Mouse (Mus musculus) effector memory CD4-positive, alpha-beta T cell, adult 7 months (primary cell): ENCODE results near the gene Gm11554. TPM values are rescaled to one million over a fixed set of nuclear protein-coding genes. Genes with fewer than 3 reads are reported as not detected.

ENCODE experiments used
- polyA plus RNA-seq: library from polyadenylated mRNA; unstranded; fragments of 100-300 nt; shearing (Covaris generic); gene quantifications from one replicate; pipeline ENCODE4 v1.2.1, GENCODE M21; 2017

The Gm11554 gene
- polyA plus RNA-seq, result not detected

GRCm38 (mm10) chr11:99804346-99804745 lies at the start of gene Gm11554:
Gm11554 (minus strand) TSS chr11:99804446.

GRCm38 (mm10) chr11:99851508-99851907 lies 47.3 kb upstream of the Gm11554 start, which contains the start of gene Krtap4-16:
Krtap4-16 (minus strand) TSS chr11:99851608.

DNA sequence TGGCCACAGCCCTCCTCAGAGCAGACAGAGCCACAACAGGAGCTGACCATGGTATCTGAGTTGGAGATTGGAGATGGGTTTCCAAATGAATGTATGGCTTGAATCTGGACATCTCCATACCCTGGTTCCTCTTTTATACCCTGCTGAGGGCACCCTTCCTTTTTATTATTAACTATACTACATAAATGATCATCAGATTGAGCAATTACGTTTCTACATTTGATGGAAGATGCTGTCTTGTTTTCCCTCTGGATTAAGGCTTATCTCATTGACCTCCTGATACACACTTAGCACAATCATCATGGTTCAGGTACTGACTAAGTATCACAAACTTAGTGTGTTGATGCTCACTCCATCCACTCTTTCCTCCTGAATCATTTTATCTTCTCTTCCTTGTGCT lies 33.7 kb upstream of the Gm11554 start, which contains the start of gene 2300003K06Rik:
Gene 2300003K06Rik (minus strand): TSS at position 101 of the 400 bp plus-strand sequence.

GRCm38 (mm10) chr11:99815566-99815965 lies 11.3 kb upstream of the Gm11554 start, which contains the start of gene Gm11564:
Gm11564 (minus strand) TSS chr11:99815666.

GRCm38 (mm10) chr11:99809792-99810191 lies 5.5 kb upstream of the Gm11554 start, which contains the start of gene Krtap4-13:
Krtap4-13 (minus strand) TSS chr11:99809892.

DNA sequence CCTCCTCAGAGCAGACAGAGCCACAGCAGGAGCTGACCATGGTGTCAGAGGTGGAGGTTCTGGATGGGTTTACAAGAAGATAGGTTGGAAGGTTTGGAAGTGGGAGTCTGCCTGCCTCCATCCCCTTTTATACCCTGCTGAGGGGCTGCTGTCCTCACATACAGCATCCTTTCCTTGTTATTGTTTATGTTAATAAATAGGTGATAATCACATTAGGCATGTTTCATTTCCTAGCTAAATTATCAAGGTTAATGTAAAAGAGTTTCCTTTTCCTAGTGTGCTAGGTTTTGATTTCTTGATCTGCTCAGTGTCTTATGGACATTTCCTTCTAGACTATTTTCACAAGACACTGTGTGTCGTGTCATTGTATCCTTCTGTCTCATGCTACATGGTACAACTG lies 5.4 kb downstream of the Gm11554 start, which contains the start of gene Gm11569:
Gene Gm11569 (minus strand): TSS at position 101 of the 400 bp plus-strand sequence.

GRCm38 (mm10) chr11:99793367-99793766 lies 10.9 kb downstream of the Gm11554 start, which contains the start of gene Gm11596:
Gm11596 (minus strand) TSS chr11:99793467.

GRCm38 (mm10) chr11:99784900-99785299 lies 19.3 kb downstream of the Gm11554 start, which contains the start of gene Krtap4-9:
Krtap4-9 (plus strand) TSS chr11:99785200.

DNA sequence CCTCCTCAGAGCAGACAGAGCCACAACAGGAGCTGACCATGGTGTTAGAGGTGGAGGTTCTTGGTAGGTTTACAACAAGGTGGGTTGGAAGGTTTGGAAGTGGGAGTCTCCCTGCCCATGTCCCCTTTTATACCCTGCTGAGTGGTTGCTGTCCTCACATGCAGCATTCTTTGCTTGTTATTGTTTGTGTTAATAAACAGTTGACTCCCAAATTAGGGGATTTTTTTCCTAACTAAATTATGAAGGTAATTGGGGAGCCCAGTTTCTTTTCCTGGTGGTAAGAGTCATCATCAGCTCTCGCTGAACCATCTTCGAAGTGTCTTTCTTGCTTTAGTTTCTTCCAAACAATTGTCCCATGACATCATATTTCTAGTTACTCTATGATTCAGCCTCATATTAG lies 23.6 kb downstream of the Gm11554 start, which contains the start of gene Krtap4-8:
Gene Krtap4-8 (minus strand): TSS at position 101 of the 400 bp plus-strand sequence.

GRCm38 (mm10) chr11:99772813-99773212 lies 31.4 kb downstream of the Gm11554 start, which contains the start of gene Gm11595:
Gm11595 (minus strand) TSS chr11:99772913.

Other genes with a start within 250 kb of the Gm11554 start
- 0.74 TPM for gene Krtap3-2, start 247.6 kb downstream of the Gm11554 start, polyA plus RNA-seq
- gene Gm11939, start 245.0 kb downstream of the Gm11554 start, polyA plus RNA-seq, result not detected
- not detected for gene Krtap3-1, start 237.8 kb downstream of the Gm11554 start, polyA plus RNA-seq
- gene Krtap1-5, start 223.4 kb downstream of the Gm11554 start, polyA plus RNA-seq, result not detected
- 0.90 TPM for gene Krtap1-4, start 220.8 kb downstream of the Gm11554 start, polyA plus RNA-seq
- gene Krtap1-3, start 213.1 kb downstream of the Gm11554 start, polyA plus RNA-seq, result not detected
- gene Krtap9-3, start 206.3 kb downstream of the Gm11554 start, polyA plus RNA-seq, result not detected
- not detected for gene Gm11938, start 201.1 kb downstream of the Gm11554 start, polyA plus RNA-seq
- not detected for gene Gm11937, start 194.3 kb downstream of the Gm11554 start, polyA plus RNA-seq
- gene Krtap2-4, start 189.6 kb downstream of the Gm11554 start, polyA plus RNA-seq, result not detected
- gene Gm11562, start 184.0 kb downstream of the Gm11554 start, polyA plus RNA-seq, result not detected
- gene Krtap4-1, start 176.2 kb downstream of the Gm11554 start, polyA plus RNA-seq, result not detected
- gene Krtap4-2, start 169.4 kb downstream of the Gm11554 start, polyA plus RNA-seq, result not detected
- not detected for gene Krtap4-7, start 160.4 kb downstream of the Gm11554 start, polyA plus RNA-seq
- not detected for gene Gm11555, start 154.2 kb downstream of the Gm11554 start, polyA plus RNA-seq
- not detected for gene Gm11563, start 145.5 kb downstream of the Gm11554 start, polyA plus RNA-seq
- not detected for gene Krtap4-6, start 138.5 kb downstream of the Gm11554 start, polyA plus RNA-seq
- gene Gm14190, start 113.7 kb downstream of the Gm11554 start, polyA plus RNA-seq, result not detected
- gene Gm14180, start 70.2 kb downstream of the Gm11554 start, polyA plus RNA-seq, result not detected
- not detected for gene Gm11595, start 31.5 kb downstream of the Gm11554 start, polyA plus RNA-seq
- not detected for gene Krtap4-8, start 23.7 kb downstream of the Gm11554 start, polyA plus RNA-seq
- gene Krtap4-9, start 19.2 kb downstream of the Gm11554 start, polyA plus RNA-seq, result not detected
- not detected for gene Gm11596, start 11.0 kb downstream of the Gm11554 start, polyA plus RNA-seq
- gene Gm11569, start 5.5 kb downstream of the Gm11554 start, polyA plus RNA-seq, result not detected
- not detected for gene Krtap4-13, start 5.4 kb upstream of the Gm11554 start, polyA plus RNA-seq
- gene Gm11564, start 11.2 kb upstream of the Gm11554 start, polyA plus RNA-seq, result not detected
- not detected for gene 2300003K06Rik, start 33.6 kb upstream of the Gm11554 start, polyA plus RNA-seq
- gene Krtap4-16, start 47.2 kb upstream of the Gm11554 start, polyA plus RNA-seq, result not detected
- gene Gm11568, start 53.5 kb upstream of the Gm11554 start, polyA plus RNA-seq, result not detected
- gene Gm11559, start 60.0 kb upstream of the Gm11554 start, polyA plus RNA-seq, result not detected
- not detected for gene Krtap9-1, start 68.9 kb upstream of the Gm11554 start, polyA plus RNA-seq
- gene Gm11567, start 74.7 kb upstream of the Gm11554 start, polyA plus RNA-seq, result not detected
- not detected for gene Krtap31-1, start 103.5 kb upstream of the Gm11554 start, polyA plus RNA-seq
- gene Gm11565, start 110.3 kb upstream of the Gm11554 start, polyA plus RNA-seq, result not detected
- gene Krtap31-2, start 131.8 kb upstream of the Gm11554 start, polyA plus RNA-seq, result not detected
- 0.60 TPM for gene Krtap9-5, start 144.0 kb upstream of the Gm11554 start, polyA plus RNA-seq
- not detected for gene Krtap29-1, start 174.6 kb upstream of the Gm11554 start, polyA plus RNA-seq
- gene Krtap16-1, start 182.2 kb upstream of the Gm11554 start, polyA plus RNA-seq, result not detected
- gene Krtap17-1, start 189.5 kb upstream of the Gm11554 start, polyA plus RNA-seq, result not detected
- not detected for gene Krt33a, start 211.8 kb upstream of the Gm11554 start, polyA plus RNA-seq
- not detected for gene Krt33b, start 225.4 kb upstream of the Gm11554 start, polyA plus RNA-seq
- 0.32 TPM for gene Krt34, start 237.1 kb upstream of the Gm11554 start, polyA plus RNA-seq
- gene Krt31, start 246.1 kb upstream of the Gm11554 start, polyA plus RNA-seq, result not detected